Mouse (Mus musculus) ES-Bruce4 (cell line): ENCODE data around the gene Cog2. TPM values are rescaled to one million over a fixed set of nuclear protein-coding genes. Genes with fewer than 3 reads are reported as not detected.

Source experiments
- H3K27ac ChIP-seq: 2 replicates; pipeline ENCODE4 v1.5.1; 2012; ENCODE audit warnings: low read length, inconsistent platforms; ENCODE audit not compliant: insufficient read depth
- H3K27me3 ChIP-seq: 2 replicates; pipeline ENCODE4 v1.6.1; 2012; ENCODE audit warnings: mild to moderate bottlenecking, low read length, inconsistent platforms; ENCODE audit not compliant: control insufficient read depth, poor library complexity, insufficient read depth, severe bottlenecking
- H3K36me3 ChIP-seq: 2 replicates; pipeline ENCODE4 v1.6.1; 2012; ENCODE audit warnings: inconsistent platforms, mild to moderate bottlenecking, low read length, moderate library complexity; ENCODE audit not compliant: control insufficient read depth, poor library complexity, insufficient read depth, severe bottlenecking
- H3K4me1 ChIP-seq: one replicate; pipeline ENCODE4 v1.8.1; 2011; ENCODE audit warnings: low read length; ENCODE audit not compliant: control insufficient read depth, insufficient read depth
- H3K4me3 ChIP-seq: 2 replicates; pipeline ENCODE4 v1.5.1; 2011; ENCODE audit warnings: low read depth, mild to moderate bottlenecking, low read length
- H3K9ac ChIP-seq: 2 replicates; pipeline ENCODE4 v1.6.1; 2012; ENCODE audit warnings: low read depth, mild to moderate bottlenecking, inconsistent platforms; ENCODE audit not compliant: poor library complexity, severe bottlenecking
- H3K9me3 ChIP-seq: replicated peaks from 2 replicates; pipeline ENCODE4 v1.6.1; 2012; ENCODE audit warnings: mild to moderate bottlenecking, low read length, inconsistent platforms; ENCODE audit not compliant: control insufficient read depth, poor library complexity, insufficient read depth, severe bottlenecking
- CTCF ChIP-seq: IDR thresholded peaks from one replicate; pipeline ENCODE4 v1.8.1; 2011; ENCODE audit warnings: low read depth, low read length
- EP300 ChIP-seq: IDR thresholded peaks from 2 replicates; pipeline ENCODE4 v1.6.1; 2011; ENCODE audit warnings: low read depth, low read length; ENCODE audit not compliant: insufficient read depth
- POLR2A ChIP-seq: IDR thresholded peaks from one replicate; pipeline ENCODE4 v1.8.1; 2011; ENCODE audit warnings: low read length; ENCODE audit not compliant: insufficient read depth
- polyA plus RNA-seq: library from polyadenylated mRNA; stranded (reverse); fragments of >200 nt; gene quantifications from 2 replicates; pipeline ENCODE4 v1.2.4, GENCODE M21; 2011; ENCODE audit warnings: low read depth; ENCODE audit not compliant: missing spikeins, insufficient read depth, insufficient read length

Cog2 gene
- polyA plus RNA-seq, 1 experiment = 22.1 TPM

DNA sequence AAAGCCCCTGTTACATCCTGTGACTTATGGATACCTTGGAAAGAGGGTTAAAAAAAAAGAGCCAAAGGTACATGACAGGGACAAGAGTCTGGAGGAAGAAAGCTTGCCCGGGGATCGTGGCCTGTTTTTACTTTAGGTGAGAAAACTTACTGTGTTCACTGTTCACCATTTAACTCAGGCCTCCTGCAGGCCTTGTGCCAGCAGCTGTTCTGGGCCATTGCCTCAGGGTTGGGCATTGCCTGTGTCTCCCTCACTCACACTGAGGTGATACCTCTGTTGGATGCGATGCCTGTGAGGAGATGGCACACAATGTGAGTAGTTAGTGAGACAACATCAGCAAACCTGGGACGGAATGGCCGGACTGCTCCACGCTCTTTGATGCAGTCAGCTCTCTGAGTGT is 1.4 kb downstream of the Cog2 start:
- Histone ChIP-seq H3K4me3 (no peak overlapping the region), H3K9ac (no peak overlapping the region)
- TF ChIP-seq EP300 = no peak
- no peak for TF ChIP-seq POLR2A
- no peak for TF ChIP-seq CTCF

GRCm38 (mm10) chr8:124526261-124526660 is 5.7 kb downstream of the Cog2 start:
- Histone ChIP-seq H3K9me3 (no peaks in the 10 kb centered on the region), H3K27me3 (no peaks in the 10 kb centered on the region), H3K9ac (no peak overlapping the region), H3K27ac (no peak overlapping the region), H3K4me3 (no peak overlapping the region), H3K4me1 (peaks cover 2% of the 10 kb centered on the region), H3K36me3 (no peaks in the 10 kb centered on the region)
- TF ChIP-seq CTCF = no peak
- TF ChIP-seq EP300 = no peak
- no peak for TF ChIP-seq POLR2A

More for the DNA sequence above, 1.4 kb downstream of the Cog2 start:
- no peaks in the 10 kb centered on the region for H3K9me3 ChIP-seq
- H3K27ac ChIP-seq = no peak overlapping the region
- H3K36me3 ChIP-seq = no peaks in the 10 kb centered on the region
- H3K4me1 ChIP-seq = peaks cover 2% of the 10 kb centered on the region
- no peaks in the 10 kb centered on the region for H3K27me3 ChIP-seq

DNA sequence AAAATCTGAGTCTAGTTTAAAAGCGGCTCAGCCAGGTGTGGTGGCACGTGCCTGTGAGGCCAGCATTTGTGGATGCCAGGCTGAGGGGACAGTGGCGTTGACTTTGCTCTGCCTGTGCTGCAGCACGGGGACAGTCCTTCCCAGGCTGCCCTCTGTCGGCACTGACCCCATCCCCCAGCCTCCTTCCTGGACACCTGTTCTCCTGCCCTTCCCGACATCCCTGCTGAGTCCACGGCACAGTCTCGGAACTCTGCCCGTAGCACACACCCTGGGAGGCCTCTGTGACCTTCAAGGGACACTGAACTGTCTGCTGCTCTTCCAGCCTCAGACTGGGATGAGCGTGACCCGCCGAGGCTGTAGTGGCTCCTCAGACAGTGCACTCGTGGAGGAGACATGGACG is 9.5 kb downstream of the Cog2 start:
- Histone ChIP-seq H3K4me1 (no peaks in the 10 kb centered on the region), H3K9ac (no peak overlapping the region), H3K4me3 (no peak overlapping the region), H3K27ac (no peak overlapping the region), H3K27me3 (no peaks in the 10 kb centered on the region), H3K9me3 (no peaks in the 10 kb centered on the region), H3K36me3 (peaks cover 3% of the 10 kb centered on the region; the same call in 1 of the 2 replicates)
- TF ChIP-seq CTCF = no peak
- no peak for TF ChIP-seq POLR2A
- TF ChIP-seq EP300 = no peak

- no peak for TF ChIP-seq POLR2A
- TF ChIP-seq CTCF = no peak
- TF ChIP-seq EP300 = no peak
- H3K9ac ChIP-seq = no peak overlapping the region
- H3K4me1 ChIP-seq = no peaks in the 10 kb centered on the region
- H3K4me3 ChIP-seq = no peak overlapping the region
- no peaks in the 10 kb centered on the region for H3K27me3 ChIP-seq
- peaks cover 3% of the 10 kb centered on the region; the same call in 1 of the 2 replicates for H3K36me3 ChIP-seq
- H3K9me3 ChIP-seq = no peaks in the 10 kb centered on the region
- H3K27ac ChIP-seq = no peak overlapping the region
These were observed 10.0 kb downstream of the Cog2 start for GRCm38 (mm10) chr8:124530556-124530955.

DNA sequence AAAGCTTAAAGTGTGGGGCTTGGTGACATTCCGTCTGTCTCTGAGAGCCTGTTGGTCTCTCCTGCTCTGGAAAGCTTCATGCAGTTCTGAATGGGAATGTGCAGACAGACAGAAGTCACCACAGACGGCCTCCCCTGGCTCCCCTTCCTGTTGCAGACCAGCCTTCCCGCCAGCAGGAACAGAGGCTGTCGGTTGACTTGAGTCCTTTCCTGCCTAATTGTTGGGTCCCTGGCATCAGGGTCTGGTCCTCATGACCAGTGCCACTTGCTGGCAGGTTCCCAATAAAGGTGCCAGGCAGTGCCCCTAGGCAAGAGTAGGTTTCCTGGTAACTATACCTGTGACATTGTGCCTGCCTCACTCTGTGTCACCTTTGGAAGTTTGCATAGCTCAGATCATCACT is 10.4 kb downstream of the Cog2 start:
- H3K9ac ChIP-seq = no peak overlapping the region
- peaks cover 3% of the 10 kb centered on the region; the same call in 1 of the 2 replicates for H3K36me3 ChIP-seq
- H3K9me3 ChIP-seq = no peaks in the 10 kb centered on the region
- no peaks in the 10 kb centered on the region for H3K27me3 ChIP-seq
- H3K4me1 ChIP-seq = no peaks in the 10 kb centered on the region
- no peak overlapping the region for H3K4me3 ChIP-seq
- no peak overlapping the region for H3K27ac ChIP-seq
- TF ChIP-seq CTCF = no peak
- TF ChIP-seq EP300 = no peak
- no peak for TF ChIP-seq POLR2A

GRCm38 (mm10) chr8:124532626-124533025 is 12.1 kb downstream of the Cog2 start:
- Histone ChIP-seq H3K9me3 (no peaks in the 10 kb centered on the region), H3K36me3 (peaks cover 5% of the 10 kb centered on the region), H3K27me3 (no peaks in the 10 kb centered on the region), H3K9ac (no peak overlapping the region), H3K4me3 (no peak overlapping the region), H3K4me1 (no peaks in the 10 kb centered on the region), H3K27ac (no peak overlapping the region)
- no peak for TF ChIP-seq EP300
